Mouse (Mus musculus) midbrain, embryonic 13.5 days (tissue): ENCODE measurements around the gene Dpp9. TPM values are rescaled to one million over a fixed set of nuclear protein-coding genes. Genes with fewer than 3 reads are reported as not detected.

Experiments used
- ATAC-seq: fragments of 200-750 bp; cut with Nextera tagmentation; 2 replicates; pipeline ENCODE4 v1.8.0; 2017; ENCODE audit warnings: mild to moderate bottlenecking, moderate TSS enrichment, moderate library complexity
- H3K27ac ChIP-seq: fragments of 300-500 bp; sonication (generic); 2 replicates; pipeline ENCODE4 v1.5.1; 2015; ENCODE audit warnings: inconsistent platforms, mild to moderate bottlenecking, moderate library complexity
- H3K27me3 ChIP-seq: fragments of 300-500 bp; sonication (generic); 2 replicates; pipeline ENCODE4 v1.6.1; 2015; ENCODE audit warnings: mild to moderate bottlenecking, inconsistent platforms
- H3K36me3 ChIP-seq: fragments of 300-500 bp; sonication (generic); 2 replicates; pipeline ENCODE4 v1.6.1; 2015; ENCODE audit warnings: mild to moderate bottlenecking, inconsistent platforms
- H3K4me1 ChIP-seq: fragments of 300-500 bp; sonication (generic); replicated peaks from 2 replicates; pipeline ENCODE4 v1.6.1; 2015; ENCODE audit warnings: inconsistent platforms
- H3K4me2 ChIP-seq: fragments of 300-500 bp; sonication (generic); replicated peaks from 2 replicates; pipeline ENCODE4 v1.6.1; 2015; ENCODE audit warnings: moderate library complexity, mild to moderate bottlenecking, inconsistent platforms
- H3K4me3 ChIP-seq: fragments of 300-500 bp; sonication (generic); replicated peaks from 2 replicates; pipeline ENCODE4 v1.5.1; 2015; ENCODE audit warnings: mild to moderate bottlenecking, inconsistent platforms
- H3K9ac ChIP-seq: fragments of 300-500 bp; sonication (generic); replicated peaks from 2 replicates; pipeline ENCODE4 v1.6.1; 2015; ENCODE audit warnings: mild to moderate bottlenecking, inconsistent platforms
- H3K9me3 ChIP-seq: fragments of 300-500 bp; sonication (generic); 2 replicates; pipeline ENCODE4 v1.6.1; 2016; ENCODE audit warnings: mild to moderate bottlenecking, inconsistent platforms
- WGBS: fragments of 180-500 bp; shearing (Covaris S2); methylation state at CpG from one replicate; pipeline ENCODE4 v1.1.7; 2015; 5-methylcytosine and 5-hydroxymethylcytosine counted together
- polyA plus RNA-seq: library from polyadenylated mRNA; unstranded; fragments of >200 nt; fragmentation: Nextera tagmentation; extraction: Ambion mirVana; gene quantifications from 2 replicates; pipeline ENCODE4 v1.2.1, GENCODE M21; 2015

The Dpp9 gene
- polyA plus RNA-seq, 1 experiment from 2014 or later = 29.3 TPM

- no peak overlapping the region for H3K9ac ChIP-seq
- H3K4me3 ChIP-seq = no peak overlapping the region
- no peaks in the 10 kb centered on the region for H3K9me3 ChIP-seq
- H3K36me3 ChIP-seq = no peaks in the 10 kb centered on the region
- H3K27me3 ChIP-seq = no peaks in the 10 kb centered on the region
- 50% methylated on average over 1 of the region's 1 CpGs for WGBS
- no peak overlapping the region for H3K27ac ChIP-seq
- no peak overlapping the region for H3K4me2 ChIP-seq
- no peak for ATAC-seq
- H3K4me1 ChIP-seq = no peaks in the 10 kb centered on the region
These were observed 6.2 kb upstream of the Dpp9 start for GRCm38 (mm10) chr17:56224916-56225315.

- Histone ChIP-seq H3K9me3 (no peaks in the 10 kb centered on the region), H3K4me3 (no peak overlapping the region; the same call in 1 of the 2 replicates), H3K27ac (no peak overlapping the region), H3K27me3 (no peaks in the 10 kb centered on the region), H3K4me2 (no peak overlapping the region), H3K4me1 (peaks cover 25% of the 10 kb centered on the region), H3K36me3 (peaks cover 4% of the 10 kb centered on the region; the same call in 1 of the 2 replicates), H3K9ac (no peak overlapping the region)
- 79% methylated on average over 3 of the region's 3 CpGs for WGBS
- no peak for ATAC-seq
These were observed 1.1 kb upstream of the Dpp9 start for GRCm38 (mm10) chr17:56219805-56220204.

GRCm38 (mm10) chr17:56219251-56219650 is 546 bp upstream of the Dpp9 start:
- Histone ChIP-seq H3K4me1 (peaks cover 25% of the 10 kb centered on the region), H3K4me3 (peak overlapping the region; percentile 87), H3K9me3 (no peaks in the 10 kb centered on the region), H3K4me2 (peak overlapping the region; percentile 75), H3K27me3 (no peaks in the 10 kb centered on the region), H3K27ac (peak overlapping the region; percentile 93), H3K36me3 (peaks cover 4% of the 10 kb centered on the region; the same call in 1 of the 2 replicates), H3K9ac (peak overlapping the region; percentile 91)
- no peak for ATAC-seq
- 45% methylated on average over 12 of the region's 12 CpGs for WGBS

GRCm38 (mm10) chr17:56217670-56218069 is 1.0 kb downstream of the Dpp9 start:
- no peak for ATAC-seq
- H3K27ac ChIP-seq = no peak overlapping the region
- H3K4me2 ChIP-seq = peak overlapping the region; percentile 75
- H3K9ac ChIP-seq = peak overlapping the region; percentile 91
- peaks cover 4% of the 10 kb centered on the region; the same call in 1 of the 2 replicates for H3K36me3 ChIP-seq
- peak overlapping the region; percentile 87 for H3K4me3 ChIP-seq
- H3K9me3 ChIP-seq = no peaks in the 10 kb centered on the region
- no peaks in the 10 kb centered on the region for H3K27me3 ChIP-seq
- peaks cover 25% of the 10 kb centered on the region for H3K4me1 ChIP-seq
- 74% methylated on average over 13 of the region's 13 CpGs for WGBS

- H3K36me3 ChIP-seq = peaks cover 38% of the 10 kb centered on the region
- H3K9me3 ChIP-seq = no peaks in the 10 kb centered on the region
- 76% methylated on average over 1 of the region's 1 CpGs for WGBS
- H3K27ac ChIP-seq = no peak overlapping the region
- H3K9ac ChIP-seq = no peak overlapping the region
- H3K4me3 ChIP-seq = no peak overlapping the region
- H3K4me2 ChIP-seq = no peak overlapping the region
- H3K27me3 ChIP-seq = no peaks in the 10 kb centered on the region
- H3K4me1 ChIP-seq = peaks cover 25% of the 10 kb centered on the region
- ATAC-seq = no peak
These were observed 4.5 kb downstream of the Dpp9 start for GRCm38 (mm10) chr17:56214229-56214628.

- H3K27ac ChIP-seq = no peak overlapping the region
- no peak overlapping the region for H3K9ac ChIP-seq
- no peak for ATAC-seq
- H3K9me3 ChIP-seq = no peaks in the 10 kb centered on the region
- H3K36me3 ChIP-seq = peaks cover 53% of the 10 kb centered on the region
- WGBS = 77% methylated on average over 6 of the region's 6 CpGs
- H3K4me2 ChIP-seq = no peak overlapping the region
- peaks cover 20% of the 10 kb centered on the region for H3K4me1 ChIP-seq
- no peak overlapping the region for H3K4me3 ChIP-seq
- H3K27me3 ChIP-seq = no peaks in the 10 kb centered on the region
These were observed 6.0 kb downstream of the Dpp9 start for GRCm38 (mm10) chr17:56212676-56213075.

GRCm38 (mm10) chr17:56211090-56211489 is 7.6 kb downstream of the Dpp9 start:
- WGBS = 84% methylated on average over 2 of the region's 2 CpGs
- ATAC-seq = no peak
- H3K27ac ChIP-seq = no peak overlapping the region

GRCm38 (mm10) chr17:56208821-56209220 is 9.9 kb downstream of the Dpp9 start:
- Histone ChIP-seq H3K36me3 (peaks cover 88% of the 10 kb centered on the region), H3K4me2 (no peak overlapping the region), H3K27ac (no peak overlapping the region), H3K27me3 (no peaks in the 10 kb centered on the region), H3K4me3 (no peak overlapping the region), H3K9me3 (no peaks in the 10 kb centered on the region), H3K4me1 (no peaks in the 10 kb centered on the region), H3K9ac (peak overlapping the region; percentile 19; the same call in 1 of the 2 replicates)
- WGBS = 87% methylated on average over 3 of the region's 3 CpGs
- no peak for ATAC-seq

More at GRCm38 (mm10) chr17:56211090-56211489, 7.6 kb downstream of the Dpp9 start:
- Histone ChIP-seq H3K9me3 (no peaks in the 10 kb centered on the region), H3K27me3 (no peaks in the 10 kb centered on the region), H3K9ac (no peak overlapping the region), H3K36me3 (peaks cover 69% of the 10 kb centered on the region), H3K4me1 (peaks cover 4% of the 10 kb centered on the region), H3K4me2 (no peak overlapping the region), H3K4me3 (no peak overlapping the region)

GRCm38 (mm10) chr17:56207963-56208530 is 10.7 kb downstream of the Dpp9 start:
- Histone ChIP-seq H3K9me3 (no peaks in the 10 kb centered on the region), H3K9ac (no peak overlapping the region), H3K36me3 (peaks cover 95% of the 10 kb centered on the region), H3K4me3 (no peak overlapping the region), H3K27me3 (no peaks in the 10 kb centered on the region), H3K4me2 (no peak overlapping the region), H3K4me1 (no peaks in the 10 kb centered on the region), H3K27ac (no peak overlapping the region)
- no peak for ATAC-seq
- WGBS = 96% methylated on average over 9 of the region's 9 CpGs

- H3K9me3 ChIP-seq = no peaks in the 10 kb centered on the region
- ATAC-seq = no peak
These were observed 11.6 kb downstream of the Dpp9 start for GRCm38 (mm10) chr17:56206986-56207674.

GRCm38 (mm10) chr17:56206276-56206884 is 12.3 kb downstream of the Dpp9 start:
- no peak for ATAC-seq
- peaks cover 100% of the 10 kb centered on the region for H3K36me3 ChIP-seq
- H3K4me3 ChIP-seq = no peak overlapping the region
- no peaks in the 10 kb centered on the region for H3K9me3 ChIP-seq
- H3K9ac ChIP-seq = no peak overlapping the region
- no peaks in the 10 kb centered on the region for H3K27me3 ChIP-seq
- H3K27ac ChIP-seq = no peak overlapping the region
- H3K4me2 ChIP-seq = no peak overlapping the region
- WGBS = 96% methylated on average over 10 of the region's 10 CpGs
- no peaks in the 10 kb centered on the region for H3K4me1 ChIP-seq

More at GRCm38 (mm10) chr17:56206986-56207674, 11.6 kb downstream of the Dpp9 start:
- Histone ChIP-seq H3K4me1 (no peaks in the 10 kb centered on the region), H3K9ac (no peak overlapping the region), H3K36me3 (peaks cover 100% of the 10 kb centered on the region), H3K4me3 (no peak overlapping the region), H3K27ac (no peak overlapping the region), H3K4me2 (no peak overlapping the region), H3K27me3 (no peaks in the 10 kb centered on the region)
- WGBS = 90% methylated on average over 6 of the region's 6 CpGs

- H3K4me3 ChIP-seq = no peak overlapping the region
- no peaks in the 10 kb centered on the region for H3K9me3 ChIP-seq
- 71% methylated on average over 3 of the region's 3 CpGs for WGBS
- ATAC-seq = no peak
- H3K36me3 ChIP-seq = peaks cover 92% of the 10 kb centered on the region
- no peaks in the 10 kb centered on the region for H3K27me3 ChIP-seq
- no peaks in the 10 kb centered on the region for H3K4me1 ChIP-seq
- H3K9ac ChIP-seq = no peak overlapping the region
- no peak overlapping the region for H3K27ac ChIP-seq
- H3K4me2 ChIP-seq = no peak overlapping the region
These were observed 15.0 kb downstream of the Dpp9 start for GRCm38 (mm10) chr17:56203729-56204128.
